ENCODE assay signal across 21 mouse cellular contexts in the genomic region with DNA sequence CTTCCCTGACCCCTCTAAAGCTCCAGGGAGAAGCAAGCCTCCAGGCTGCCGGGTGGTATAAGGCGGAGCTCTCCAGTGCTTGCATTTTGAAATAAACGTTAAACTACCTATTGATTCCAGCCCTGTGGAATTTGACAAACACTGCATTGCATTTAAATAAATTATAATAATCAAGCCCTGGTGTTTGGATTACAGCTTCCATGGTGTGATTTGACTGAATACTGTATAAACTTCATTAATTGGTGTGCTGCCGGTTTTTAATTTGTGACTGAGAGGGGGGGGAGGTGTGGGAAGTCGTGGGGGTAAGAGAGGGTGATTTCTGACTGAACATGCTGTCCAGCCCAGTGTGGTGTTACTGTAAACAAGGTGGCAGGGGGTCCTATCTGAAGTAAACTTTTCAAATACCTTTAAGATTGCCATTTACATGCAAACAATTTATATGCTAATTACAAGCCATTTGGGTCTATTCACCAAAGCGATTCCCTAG.
A peak's percentile ranks its signal among the peaks of the same experiment; 100 is the strongest.
DNase-seq lines count a peak whose midpoint lies in the region; ATAC-seq lines count a peak whose summit lies in the region.
"Had no signal": no experiment of that assay in that cellular context is flagged by ENCODE, and none has a peak within 500 bp of the region (broad histone marks: within the 10 kb centered on the region; RNA-seq: fewer than 3 reads in every experiment).

No protein-coding gene starts in this region.

- no peak overlapping the region for H3K9ac ChIP-seq in forebrain, embryonic 11.5 days (ENCODE audit: low read length)
- no peak overlapping the region for H3K9ac ChIP-seq in neural tube, embryonic 11.5 days (ENCODE audit: low read length)
- no peak overlapping the region for H3K9ac ChIP-seq in forebrain, embryonic 16.5 days (replicated peaks; ENCODE audit: low read depth, low read length)
- H3K9ac ChIP-seq in neural tube, embryonic 13.5 days, result no peak overlapping the region
- H3K9ac ChIP-seq: embryonic facial prominence, embryonic 15.5 days; heart, embryonic 13.5 days had no signal

- DNase-seq in forebrain, embryonic 11.5 days (ENCODE audit: low spot score), result no peak
- no peak for DNase-seq in forebrain, embryonic 10.5 days (ENCODE audit: extremely low spot score, low spot score)
- no peak for DNase-seq in neural tube, embryonic 11.5 days (ENCODE audit: low spot score)
- no peak for DNase-seq in neural tube, embryonic 10.5 days (ENCODE audit: extremely low spot score, low spot score)
- no peak for DNase-seq in gastrocnemius, postnatal 36 days
- DNase-seq in spleen, postnatal 4 days (ENCODE audit: low spot score in 2 of 2), result no peak
- DNase-seq: adrenal gland, postnatal 14 days; cerebellum, adult 11 months; cerebellum, postnatal 25 days; kidney, postnatal 4 days; lung, adult 18-20 months; lung, postnatal 14 days; right cerebral cortex, adult 18-20 months had no signal

- no peaks in the 10 kb centered on the region for H3K9me3 ChIP-seq in forebrain, embryonic 11.5 days (ENCODE audit: control insufficient read depth, low read length)
- no peaks in the 10 kb centered on the region for H3K9me3 ChIP-seq in forebrain, embryonic 10.5 days
- no peaks in the 10 kb centered on the region for H3K9me3 ChIP-seq in neural tube, embryonic 11.5 days (ENCODE audit: control insufficient read depth, low read length)
- no peaks in the 10 kb centered on the region for H3K9me3 ChIP-seq in forebrain, embryonic 16.5 days (ENCODE audit: control insufficient read depth, low read length)
- no peaks in the 10 kb centered on the region for H3K9me3 ChIP-seq in neural tube, embryonic 13.5 days
- H3K9me3 ChIP-seq: embryonic facial prominence, embryonic 15.5 days; heart, embryonic 13.5 days had no signal

- ATAC-seq in forebrain, embryonic 11.5 days (replicated peaks; ENCODE audit: low FRiP score), result peak; percentile 71
- peak; percentile 48; the same call in 1 of the 2 replicates for ATAC-seq in neural tube, embryonic 11.5 days (ENCODE audit: insufficient read depth, low FRiP score, low TSS enrichment)
- peak; percentile 88 for ATAC-seq in forebrain, embryonic 16.5 days
- ATAC-seq in neural tube, embryonic 13.5 days (ENCODE audit: low read depth), result peak; percentile 66; the same call in 1 of the 2 replicates
- ATAC-seq: CD4-positive, CD25-positive, alpha-beta regulatory T cell, adult 4 months; inflammation-experienced regulatory T-cells, adult 6 months had no signal

- H3K27me3 ChIP-seq in forebrain, embryonic 11.5 days (ENCODE audit: control insufficient read depth, insufficient read depth, low read length), result peaks cover 77% of the 10 kb centered on the region
- peaks cover 98% of the 10 kb centered on the region for H3K27me3 ChIP-seq in forebrain, embryonic 10.5 days (ENCODE audit: poor library complexity, severe bottlenecking)
- H3K27me3 ChIP-seq in neural tube, embryonic 11.5 days (ENCODE audit: control insufficient read depth, insufficient read depth, low read length), result no peaks in the 10 kb centered on the region
- H3K27me3 ChIP-seq in forebrain, embryonic 16.5 days (replicated peaks; ENCODE audit: control insufficient read depth, insufficient read depth, low read length), result peaks cover 80% of the 10 kb centered on the region
- H3K27me3 ChIP-seq in neural tube, embryonic 13.5 days, result peaks cover 32% of the 10 kb centered on the region

- WGBS in forebrain, embryonic 11.5 days, result 3% methylated on average over 6 of the region's 6 CpGs
- 5% methylated on average over 6 of the region's 6 CpGs for WGBS in forebrain, embryonic 10.5 days
- 8% methylated on average over 6 of the region's 6 CpGs for WGBS in neural tube, embryonic 11.5 days
- WGBS in forebrain, embryonic 16.5 days, result 2% methylated on average over 6 of the region's 6 CpGs
- WGBS in neural tube, embryonic 13.5 days, result 3% methylated on average over 6 of the region's 6 CpGs

- no peak overlapping the region for H3K27ac ChIP-seq in forebrain, embryonic 11.5 days (ENCODE audit: low read depth, low read length)
- H3K27ac ChIP-seq in forebrain, embryonic 10.5 days, result no peak overlapping the region
- H3K27ac ChIP-seq in neural tube, embryonic 11.5 days (ENCODE audit: low read depth, low read length), result no peak overlapping the region
- H3K27ac ChIP-seq in forebrain, embryonic 16.5 days (ENCODE audit: low read length), result no peak overlapping the region
- no peak overlapping the region for H3K27ac ChIP-seq in neural tube, embryonic 13.5 days (replicated peaks)
- H3K27ac ChIP-seq: embryonic facial prominence, embryonic 15.5 days; heart, embryonic 13.5 days had no signal

- no peak overlapping the region for H3K4me2 ChIP-seq in forebrain, embryonic 11.5 days (ENCODE audit: low read depth, low read length, severe bottlenecking)
- H3K4me2 ChIP-seq in neural tube, embryonic 11.5 days (ENCODE audit: low read depth), result no peak overlapping the region
- H3K4me2 ChIP-seq in forebrain, embryonic 16.5 days (ENCODE audit: low read length), result no peak overlapping the region
- peak overlapping the region; percentile 26 for H3K4me2 ChIP-seq in neural tube, embryonic 13.5 days
- H3K4me2 ChIP-seq: embryonic facial prominence, embryonic 15.5 days; heart, embryonic 13.5 days; liver, embryonic 11.5 days had no signal

- no peaks in the 10 kb centered on the region for H3K36me3 ChIP-seq in forebrain, embryonic 11.5 days (ENCODE audit: control insufficient read depth, insufficient read depth, low read length)
- no peaks in the 10 kb centered on the region for H3K36me3 ChIP-seq in forebrain, embryonic 10.5 days (replicated peaks)
- H3K36me3 ChIP-seq in neural tube, embryonic 11.5 days (ENCODE audit: control insufficient read depth, insufficient read depth, low read length), result no peaks in the 10 kb centered on the region
- no peaks in the 10 kb centered on the region for H3K36me3 ChIP-seq in forebrain, embryonic 16.5 days (ENCODE audit: control insufficient read depth, insufficient read depth)
- H3K36me3 ChIP-seq in neural tube, embryonic 13.5 days, result no peaks in the 10 kb centered on the region
- H3K36me3 ChIP-seq: embryonic facial prominence, embryonic 15.5 days; heart, embryonic 13.5 days had no signal

- intact Hi-C loops in gastrocnemius, postnatal 36 days (cut with DNase I), result no loop called here

- peaks cover 2% of the 10 kb centered on the region; the same call in 1 of the 2 replicates for H3K4me1 ChIP-seq in forebrain, embryonic 11.5 days (replicated peaks; ENCODE audit: control insufficient read depth, insufficient read depth, low read length)
- peaks cover 15% of the 10 kb centered on the region for H3K4me1 ChIP-seq in forebrain, embryonic 10.5 days
- H3K4me1 ChIP-seq in neural tube, embryonic 11.5 days (ENCODE audit: control insufficient read depth, insufficient read depth, low read length), result peaks cover 3% of the 10 kb centered on the region; the same call in 1 of the 2 replicates
- peaks cover 15% of the 10 kb centered on the region for H3K4me1 ChIP-seq in forebrain, embryonic 16.5 days (replicated peaks; ENCODE audit: control insufficient read depth, insufficient read depth, low read length)
- H3K4me1 ChIP-seq in neural tube, embryonic 13.5 days (replicated peaks), result peaks cover 22% of the 10 kb centered on the region
- H3K4me1 ChIP-seq: embryonic facial prominence, embryonic 15.5 days; heart, embryonic 13.5 days had no signal

- no peak overlapping the region for H3K4me3 ChIP-seq in forebrain, embryonic 11.5 days (ENCODE audit: low read depth, low read length)
- no peak overlapping the region for H3K4me3 ChIP-seq in forebrain, embryonic 10.5 days
- no peak overlapping the region for H3K4me3 ChIP-seq in neural tube, embryonic 11.5 days (ENCODE audit: low read depth, low read length)
- H3K4me3 ChIP-seq in forebrain, embryonic 16.5 days (replicated peaks; ENCODE audit: low read length), result no peak overlapping the region
- H3K4me3 ChIP-seq in neural tube, embryonic 13.5 days, result no peak overlapping the region
- H3K4me3 ChIP-seq: embryonic facial prominence, embryonic 15.5 days; heart, embryonic 13.5 days; myocyte had no signal
